Mouse (Mus musculus) embryo, embryonic 9.5 days (tissue): ENCODE measurements around the gene Coq2.

Source experiments
- DNase-seq: peaks from one replicate; pipeline ENCODE4 v3.0.0-alpha.2; 2017; ENCODE audit errors: extremely low spot score

Coq2 gene

GRCm38 (mm10) chr5:100620952-100621351, 54.0 kb downstream of the Coq2 start:
- no peak for DNase-seq

GRCm38 (mm10) chr5:100619586-100620275, 55.2 kb downstream of the Coq2 start:
- no peak for DNase-seq

DNA sequence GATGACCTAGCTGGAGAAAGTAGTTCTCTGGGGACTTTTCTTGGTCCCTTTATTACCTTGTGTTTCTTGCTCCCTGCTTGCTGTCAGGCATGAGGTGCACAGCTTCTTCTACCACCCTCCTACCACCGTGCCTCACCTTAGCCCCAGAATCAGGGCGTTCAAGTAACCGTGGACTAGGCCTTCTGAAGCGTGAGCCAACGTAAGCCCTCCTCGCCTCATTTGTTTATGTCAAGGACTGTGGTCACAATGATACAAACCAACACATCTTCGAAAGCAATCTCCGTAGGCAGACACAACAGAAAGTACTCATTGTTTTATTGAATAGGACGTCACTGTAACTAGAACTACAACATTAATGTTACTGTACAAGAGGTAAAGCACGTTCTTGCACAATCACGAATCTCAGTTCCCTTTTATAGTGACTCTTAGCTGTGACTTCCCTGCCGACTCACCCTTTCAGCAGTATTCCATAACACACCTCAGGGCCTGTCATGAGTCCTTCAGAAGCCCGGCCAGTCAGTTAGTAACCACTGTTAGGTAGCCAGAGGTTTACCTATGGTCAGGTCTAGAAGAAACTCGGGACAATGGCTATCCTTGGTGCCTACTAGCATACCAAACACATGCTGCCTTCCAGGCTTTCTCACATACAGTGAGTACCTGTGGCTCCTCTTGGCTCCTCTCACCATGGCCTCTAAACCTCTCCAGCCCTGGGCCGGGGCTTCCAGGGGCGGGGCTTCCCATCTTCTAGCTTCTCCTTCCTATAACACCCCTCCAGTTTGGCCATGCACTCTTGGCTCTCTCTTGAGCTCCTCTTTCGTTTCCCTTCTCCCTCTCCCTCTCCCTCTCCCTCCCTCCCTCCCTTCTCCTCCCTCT, 60.8 kb downstream of the Coq2 start:
- no peak for DNase-seq

DNA sequence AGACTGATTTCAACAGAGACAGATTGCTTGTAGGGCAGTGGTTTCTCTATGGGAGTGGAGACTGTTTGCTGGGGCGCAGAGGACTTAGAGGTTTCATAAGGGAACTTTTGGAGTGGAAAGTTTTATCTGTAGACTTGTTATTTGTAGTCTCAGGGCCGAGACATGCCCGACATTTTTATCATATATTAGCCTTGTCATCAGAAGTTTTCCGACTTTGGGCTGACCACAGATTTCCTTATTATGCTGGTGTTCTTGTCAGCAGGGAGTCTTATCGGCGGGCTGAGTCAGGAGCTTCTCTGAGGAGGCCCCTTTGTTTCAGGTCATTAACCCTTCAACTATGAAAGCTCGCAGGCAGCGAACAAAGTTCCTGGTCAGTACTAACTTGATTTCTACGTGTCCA, 67.1 kb downstream of the Coq2 start:
- DNase-seq = no peak

DNA sequence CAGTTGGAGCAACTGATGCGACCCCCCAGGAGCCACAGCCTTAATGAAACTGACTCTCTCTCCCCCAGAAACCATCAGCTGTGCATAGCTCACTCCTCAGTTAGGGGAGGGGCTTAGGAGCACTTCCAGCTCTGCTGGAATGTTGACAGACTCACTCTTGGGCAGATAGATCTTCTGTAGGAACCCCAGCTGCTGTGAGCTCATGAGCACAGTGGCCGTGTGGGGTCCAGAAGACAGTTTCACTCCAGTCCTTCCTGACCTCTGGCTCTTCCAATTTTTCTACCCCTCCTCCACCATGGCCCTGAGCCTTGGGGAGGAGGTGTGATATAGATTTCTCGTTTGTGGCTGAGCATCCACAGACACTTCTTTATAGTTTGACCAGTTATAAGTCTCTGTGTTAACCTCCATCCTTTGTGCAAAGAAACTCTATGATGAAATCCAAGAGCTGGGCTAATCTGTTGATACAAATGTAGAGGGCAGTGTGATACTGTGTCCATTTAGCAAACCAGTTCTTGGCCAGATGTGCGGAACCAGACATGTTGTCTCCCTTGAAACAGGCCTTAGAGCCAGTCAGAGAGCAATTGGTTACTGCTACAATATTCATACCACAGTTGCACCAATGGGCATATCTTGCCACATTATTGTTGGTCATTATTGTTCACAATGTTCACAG, 67.7 kb downstream of the Coq2 start:
- DNase-seq = no peak

DNA sequence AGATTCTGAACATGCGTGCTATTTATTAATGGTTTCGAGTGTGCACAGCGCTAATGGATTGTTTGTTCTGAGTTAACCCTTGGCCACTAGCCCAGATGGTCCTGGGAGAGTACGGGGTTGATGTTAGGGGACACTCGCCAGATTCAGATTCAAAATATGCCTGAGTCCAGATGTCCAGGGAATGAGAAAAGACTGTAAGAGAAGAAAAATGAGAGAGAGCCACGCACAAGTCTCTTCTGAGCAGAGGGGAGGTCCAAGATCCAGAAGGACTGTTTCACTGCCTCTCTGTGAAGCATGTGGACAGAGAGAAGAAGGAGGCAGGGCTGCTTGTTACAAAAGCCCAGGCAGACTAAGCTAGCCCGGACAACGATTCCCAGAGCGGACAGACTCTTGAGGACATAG, 69.1 kb downstream of the Coq2 start:
- no peak for DNase-seq
